Mouse (Mus musculus) liver, adult 2 months (tissue): ENCODE data around the gene Gcnt7. TPM values are rescaled to one million over a fixed set of nuclear protein-coding genes. Genes with fewer than 3 reads are reported as not detected.

ENCODE experiments used
- DNase-seq: peaks from one replicate; pipeline ENCODE4 v3.0.0-alpha.2; 2011; ENCODE audit warnings: low read depth, low spot score; ENCODE audit errors: extremely low read depth
- H3K27ac ChIP-seq: fragments of 200-500 bp; replicated peaks from 2 replicates; pipeline ENCODE4 v1.5.1; 2012; ENCODE audit warnings: low read depth, mild to moderate bottlenecking, control low read depth, inconsistent platforms, low read length; ENCODE audit not compliant: insufficient read depth
- H3K27me3 ChIP-seq: fragments of 200-500 bp; 2 replicates; pipeline ENCODE4 v1.6.1; 2012; ENCODE audit warnings: mild to moderate bottlenecking, moderate library complexity, low read length, inconsistent platforms; ENCODE audit not compliant: control insufficient read depth, insufficient read depth
- H3K36me3 ChIP-seq: fragments of 200-500 bp; 2 replicates; pipeline ENCODE4 v1.6.1; 2012; ENCODE audit warnings: low read length, inconsistent platforms; ENCODE audit not compliant: control insufficient read depth, insufficient read depth
- H3K4me1 ChIP-seq: fragments of 200-500 bp; 2 replicates; pipeline ENCODE4 v1.6.1; 2011; ENCODE audit warnings: low read length; ENCODE audit not compliant: control insufficient read depth, insufficient read depth
- H3K4me3 ChIP-seq: fragments of 200-500 bp; 2 replicates; pipeline ENCODE4 v1.5.1; 2011; ENCODE audit warnings: low read depth, mild to moderate bottlenecking, control low read depth, low read length, moderate library complexity; ENCODE audit not compliant: insufficient read depth
- H3K79me2 ChIP-seq: fragments of 200-500 bp; 2 replicates; pipeline ENCODE4 v1.6.1; 2012; ENCODE audit warnings: inconsistent platforms, mild to moderate bottlenecking, low read length, moderate library complexity; ENCODE audit not compliant: control insufficient read depth, insufficient read depth
- H3K9ac ChIP-seq: fragments of 200-500 bp; 2 replicates; pipeline ENCODE4 v1.6.1; 2012; ENCODE audit warnings: low read depth, mild to moderate bottlenecking, control low read depth, inconsistent platforms, low read length
- CTCF ChIP-seq: fragments of 200-500 bp; IDR thresholded peaks from 2 replicates; pipeline ENCODE4 v1.5.1; 2011; ENCODE audit warnings: low read depth, low read length, control low read depth
- POLR2A ChIP-seq: fragments of 200-500 bp; IDR thresholded peaks from 2 replicates; pipeline ENCODE4 v1.6.1; 2011; ENCODE audit warnings: low read length, control low read depth; ENCODE audit not compliant: insufficient read depth; ENCODE audit errors: extremely low read depth
- WGBS: fragments of 180-500 bp; shearing (Covaris S2); methylation state at CpG from one replicate; pipeline ENCODE4 v1.1.7; 2018; 5-methylcytosine and 5-hydroxymethylcytosine counted together
- polyA plus RNA-seq: library from polyadenylated mRNA; depleted of rRNA; stranded (reverse); fragments of >200 nt; gene quantifications from 2 replicates; pipeline ENCODE4 v1.2.3, GENCODE M21; 2012; rRNA removed
- total RNA-seq: library from RNA; depleted of rRNA; stranded (reverse); fragments of >200 nt; gene quantifications from 2 replicates; pipeline ENCODE4 v1.2.3, GENCODE M21; 2014; rRNA removed

The Gcnt7 gene
- total and polyA plus RNA-seq, 2 experiments = not detected

GRCm38 (mm10) chr2:172401116-172401825 lies 57.1 kb downstream of the Gcnt7 start:
- Histone ChIP-seq H3K27ac (no peak overlapping the region), H3K27me3 (no peaks in the 10 kb centered on the region), H3K4me1 (no peaks in the 10 kb centered on the region; the same call in 1 of the 2 replicates), H3K9ac (no peak overlapping the region), H3K79me2 (no peaks in the 10 kb centered on the region), H3K4me3 (no peak overlapping the region), H3K36me3 (no peaks in the 10 kb centered on the region)
- DNase-seq = peak; percentile 47
- TF ChIP-seq CTCF = no peak
- no peak for TF ChIP-seq POLR2A
- WGBS = 61% methylated on average over 13 of the region's 13 CpGs

Other genes with a start within 250 kb of the Gcnt7 start
- gene Mc3r, start 210.1 kb downstream of the Gcnt7 start, total RNA-seq = not detected in 2 replicates
- not detected in 2 replicates for gene Mc3r, start 210.1 kb downstream of the Gcnt7 start, polyA plus RNA-seq
- gene Fam210b, start 113.0 kb downstream of the Gcnt7 start, total RNA-seq = 27.0 and 35.5 TPM in 2 replicates
- gene Fam210b, start 113.0 kb downstream of the Gcnt7 start, polyA plus RNA-seq = 62.1 and 87.1 TPM in 2 replicates
- 0.28 and 1.5 TPM in 2 replicates for gene Aurka, start 88.1 kb downstream of the Gcnt7 start, total RNA-seq
- 0.37 and 0.57 TPM in 2 replicates for gene Aurka, start 88.1 kb downstream of the Gcnt7 start, polyA plus RNA-seq
- gene Cstf1, start 87.9 kb downstream of the Gcnt7 start, total RNA-seq = 10.9 and 14.5 TPM in 2 replicates
- gene Cstf1, start 87.9 kb downstream of the Gcnt7 start, polyA plus RNA-seq = 27.8 and 30.8 TPM in 2 replicates
- gene Cass4, start 64.8 kb downstream of the Gcnt7 start, total RNA-seq = not detected in 2 replicates
- gene Cass4, start 64.8 kb downstream of the Gcnt7 start, polyA plus RNA-seq = not detected in 2 replicates
- gene Rtf2, start 18.0 kb downstream of the Gcnt7 start, total RNA-seq = 35.0 and 37.0 TPM in 2 replicates
- 31.5 and 36.3 TPM in 2 replicates for gene Rtf2, start 18.0 kb downstream of the Gcnt7 start, polyA plus RNA-seq
- 0.18 TPM in 1 of 2 replicates, not detected in the other for gene Fam209, start 13.9 kb upstream of the Gcnt7 start, total RNA-seq
- 0.15 and 0.18 TPM in 2 replicates for gene Fam209, start 13.9 kb upstream of the Gcnt7 start, polyA plus RNA-seq
- gene Tfap2c, start 91.0 kb upstream of the Gcnt7 start, total RNA-seq = not detected in 2 replicates
- not detected in 2 replicates for gene Tfap2c, start 91.0 kb upstream of the Gcnt7 start, polyA plus RNA-seq